Comparison of ENCODE assay signal across 8 mouse cellular contexts in the genomic region with DNA sequence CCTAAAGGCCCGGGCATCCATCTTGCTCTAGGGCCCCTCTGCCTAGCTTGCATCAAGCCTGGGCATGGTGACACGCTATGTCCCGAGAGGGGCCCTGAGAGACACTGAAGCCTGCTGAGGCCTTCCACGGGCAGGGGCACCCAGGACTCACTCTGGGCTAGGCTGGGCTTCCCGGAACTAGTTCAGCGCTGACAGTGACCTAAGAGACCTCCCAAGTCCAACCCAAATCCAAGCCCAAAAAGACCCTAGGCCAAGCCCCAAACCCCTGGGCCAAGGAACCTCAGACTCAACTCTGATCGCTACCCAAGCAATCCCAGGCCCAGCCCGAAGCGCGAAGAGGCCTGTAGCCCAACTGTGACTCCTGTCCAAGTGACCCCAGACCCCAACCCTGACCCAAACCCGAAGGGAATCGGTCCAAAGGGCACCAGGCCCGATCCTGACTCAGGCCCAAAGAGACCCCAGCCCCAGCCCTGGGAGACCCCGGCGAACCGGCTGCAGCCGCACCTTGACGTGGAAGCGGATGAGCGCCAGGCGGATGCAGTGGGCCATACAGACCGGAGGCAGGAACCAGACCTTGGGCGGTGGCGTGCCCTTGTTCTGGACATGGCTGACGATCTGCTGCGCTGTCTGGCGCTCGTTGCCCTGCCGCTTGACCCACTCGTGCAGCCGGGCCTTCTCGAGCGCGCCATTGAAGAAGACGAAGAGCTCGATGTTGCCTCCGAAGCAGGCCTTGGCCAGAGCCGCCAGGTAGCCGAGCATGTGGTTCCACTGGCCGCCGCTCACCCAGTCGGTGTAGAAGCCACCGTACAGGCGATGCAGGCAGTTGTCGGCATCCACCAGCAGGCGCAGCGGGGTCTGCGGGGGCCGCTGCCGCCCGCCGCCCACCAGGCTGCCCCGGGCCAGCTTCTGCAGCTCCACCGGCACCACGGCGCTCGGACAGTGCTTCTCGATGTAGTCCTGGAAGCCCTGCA. TPM values are rescaled to one million over a fixed set of nuclear protein-coding genes. Genes with fewer than 3 reads are reported as not detected.
DNase-seq lines count a peak whose midpoint lies in the region; ATAC-seq and TF ChIP-seq lines count a peak whose summit lies in the region.

No protein-coding gene starts in this region.

- H3K27me3 ChIP-seq in C2C12 (ENCODE audit: control insufficient read depth, insufficient read depth, insufficient read length) (no peaks in the 10 kb centered on the region), myocyte (ENCODE audit: control insufficient read depth, insufficient read depth, insufficient read length) (no peaks in the 10 kb centered on the region)
- H3K27me3 ChIP-seq in embryonic facial prominence, embryonic 15.5 days, result no peaks in the 10 kb centered on the region
- no peaks in the 10 kb centered on the region for H3K27me3 ChIP-seq in limb, embryonic 15.5 days
- no peaks in the 10 kb centered on the region for H3K27me3 ChIP-seq in splenic B cell, adult 2 months (ENCODE audit: control insufficient read depth, insufficient read depth, low read length, poor library complexity, severe bottlenecking)

- DNase-seq in adrenal gland, postnatal 4 days (ENCODE audit: low spot score in 2 of 2), result peak; percentile 29 to 30
- peak; percentile 51 for DNase-seq in heart, adult 9 months (ENCODE audit: low spot score in 2 of 2)
- peak; percentile 54 for DNase-seq in kidney, adult 9 months
- DNase-seq in splenic B cell, adult 2 months (ENCODE audit: low read depth, low spot score), result peak; percentile 60

- ATAC-seq in embryonic facial prominence, embryonic 15.5 days (ENCODE audit: insufficient number of reproducible peaks, low FRiP score, low TSS enrichment, low read depth), result no peak
- ATAC-seq in limb, embryonic 15.5 days (ENCODE audit: insufficient number of reproducible peaks, low FRiP score, low TSS enrichment, low read depth), result no peak

- H3K79me3 ChIP-seq in C2C12 (ENCODE audit: low read depth), result peaks cover 54% of the 10 kb centered on the region

- peak overlapping the region; percentile 89 for H3K4me2 ChIP-seq in embryonic facial prominence, embryonic 15.5 days (replicated peaks)
- peak overlapping the region; percentile 83 for H3K4me2 ChIP-seq in limb, embryonic 15.5 days
- H3K4me2 ChIP-seq in myocyte (ENCODE audit: low read depth), result peak overlapping the region; percentile 91

- H3K9ac ChIP-seq in embryonic facial prominence, embryonic 15.5 days, result peak overlapping the region; percentile 90
- H3K9ac ChIP-seq in limb, embryonic 15.5 days, result peak overlapping the region; percentile 98

- TF ChIP-seq POLR2A in myocyte (IDR thresholded peaks at IDR 0.05; ENCODE audit: insufficient read length, low read depth), result peak; percentile 57

- under 1% methylated on average over 58 of the region's 58 CpGs for WGBS in embryonic facial prominence, embryonic 15.5 days
- under 1% methylated on average over 57 of the region's 58 CpGs for WGBS in limb, embryonic 15.5 days

- H3K9me3 ChIP-seq in embryonic facial prominence, embryonic 15.5 days (replicated peaks), result no peaks in the 10 kb centered on the region
- no peaks in the 10 kb centered on the region for H3K9me3 ChIP-seq in limb, embryonic 15.5 days

- H3K36me3 ChIP-seq in C2C12 (ENCODE audit: control insufficient read depth, insufficient read depth) (peaks cover 5% of the 10 kb centered on the region), myocyte (ENCODE audit: control insufficient read depth, insufficient read depth) (peaks cover 8% of the 10 kb centered on the region)
- H3K36me3 ChIP-seq in embryonic facial prominence, embryonic 15.5 days, result no peaks in the 10 kb centered on the region
- H3K36me3 ChIP-seq in limb, embryonic 15.5 days, result peaks cover 6% of the 10 kb centered on the region
- H3K36me3 ChIP-seq in splenic B cell, adult 2 months (ENCODE audit: control insufficient read depth, insufficient read depth, low read length, poor library complexity, severe bottlenecking), result no peaks in the 10 kb centered on the region

- no peak for TF ChIP-seq CTCF in C2C12 (IDR thresholded peaks at IDR 0.05; ENCODE audit: control insufficient read depth, insufficient read depth, insufficient read length)

- H3K4me3 ChIP-seq in C2C12 (ENCODE audit: insufficient read depth, poor library complexity, severe bottlenecking) (peak overlapping the region; percentile 87), myocyte (peak overlapping the region; percentile 97)
- peak overlapping the region; percentile 87 for H3K4me3 ChIP-seq in embryonic facial prominence, embryonic 15.5 days (replicated peaks)
- peak overlapping the region; percentile 89 for H3K4me3 ChIP-seq in limb, embryonic 15.5 days

- H3K27ac ChIP-seq in embryonic facial prominence, embryonic 15.5 days (replicated peaks), result peak overlapping the region; percentile 98
- H3K27ac ChIP-seq in limb, embryonic 15.5 days, result peak overlapping the region; percentile 99

- H3K79me2 ChIP-seq in C2C12 (ENCODE audit: control insufficient read depth, insufficient read depth) (peaks cover 66% of the 10 kb centered on the region), myocyte (ENCODE audit: control insufficient read depth, insufficient read depth) (peaks cover 69% of the 10 kb centered on the region)

- H3ac ChIP-seq in C2C12 (ENCODE audit: control insufficient read depth, insufficient read length, low read depth) (peak overlapping the region; percentile 82), myocyte (ENCODE audit: control insufficient read depth, insufficient read length) (peak overlapping the region; percentile 80)

- H3K4me1 ChIP-seq in embryonic facial prominence, embryonic 15.5 days, result peaks cover 52% of the 10 kb centered on the region
- H3K4me1 ChIP-seq in limb, embryonic 15.5 days, result peaks cover 52% of the 10 kb centered on the region

TF ChIP-seq in C2C12, 6 proteins besides CTCF, POLR2A, EP300 and RAD21:
- no peak for TF ChIP-seq MYOD1 (IDR thresholded peaks at IDR 0.05; ENCODE audit: control insufficient read depth, insufficient read length, low read depth)
- TF ChIP-seq CEBPB (IDR thresholded peaks at IDR 0.05; ENCODE audit: low read depth), result no peak
- TF ChIP-seq MYOG (IDR thresholded peaks at IDR 0.05; ENCODE audit: control insufficient read depth, extremely low read depth, insufficient read length), result no peak
- TF ChIP-seq MAX (IDR thresholded peaks at IDR 0.05), result no peak
- TF ChIP-seq FOSL1 (IDR thresholded peaks at IDR 0.05; ENCODE audit: insufficient read depth, low read length, poor library complexity, severe bottlenecking), result no peak
- TF ChIP-seq USF1 (IDR thresholded peaks at IDR 0.05; ENCODE audit: low read depth), result no peak

TF ChIP-seq in myocyte, 11 proteins besides CTCF, POLR2A, EP300 and RAD21:
- TF ChIP-seq MYOD1 (IDR thresholded peaks at IDR 0.05; ENCODE audit: control insufficient read depth in 1 of 3, insufficient read length in 2 of 3, low read depth in 2 of 3), result peak in 1 of 3 experiments; percentile 8
- TF ChIP-seq MYOG (IDR thresholded peaks at IDR 0.05; ENCODE audit: control insufficient read depth in 1 of 3, insufficient read depth in 1 of 3, insufficient read length in 2 of 3, low read depth in 2 of 3), result no peak

RNA-seq across cellular contexts. Expression of gene Fam120a, which starts 0.7 kb away (rescaled TPM):
- polyA plus RNA-seq in C2C12 (2012; fragmentation: generic; extraction: Trizol) (73.5 TPM), myocyte (2012; fragmentation: generic; extraction: Trizol) (76.9 TPM)
- total RNA-seq in adrenal gland, postnatal 4 days (2021), result 100 to 1,000 TPM; 171 to 179 TPM
- polyA plus RNA-seq in embryonic facial prominence, embryonic 15.5 days (2015; fragmentation: Nextera tagmentation; extraction: Ambion mirVana), result 24.8 and 26.8 TPM in 2 replicates
- 23.9 and 24.6 TPM in 2 replicates for polyA plus RNA-seq in limb, embryonic 15.5 days (2015; fragmentation: Nextera tagmentation; extraction: Ambion mirVana)
